Mouse (Mus musculus) thymus, postnatal 0 days (tissue): ENCODE measurements around the gene Smco4. TPM values are rescaled to one million over a fixed set of nuclear protein-coding genes. Genes with fewer than 3 reads are reported as not detected.
A peak's percentile ranks its signal among the peaks of the same experiment; 100 is the strongest.

ENCODE experiments used
- DNase-seq: peaks from one replicate; pipeline ENCODE4 v3.0.0-alpha.2; 2015; ENCODE audit warnings: low spot score
- polyA plus RNA-seq: library from polyadenylated mRNA; unstranded; fragments of >200 nt; fragmentation: Nextera tagmentation; extraction: Ambion mirVana; gene quantifications from 2 replicates; pipeline ENCODE4 v1.2.1, GENCODE M21; 2015

Gene Smco4
- polyA plus RNA-seq, 1 experiment from 2014 or later: 2.4 TPM

DNA sequence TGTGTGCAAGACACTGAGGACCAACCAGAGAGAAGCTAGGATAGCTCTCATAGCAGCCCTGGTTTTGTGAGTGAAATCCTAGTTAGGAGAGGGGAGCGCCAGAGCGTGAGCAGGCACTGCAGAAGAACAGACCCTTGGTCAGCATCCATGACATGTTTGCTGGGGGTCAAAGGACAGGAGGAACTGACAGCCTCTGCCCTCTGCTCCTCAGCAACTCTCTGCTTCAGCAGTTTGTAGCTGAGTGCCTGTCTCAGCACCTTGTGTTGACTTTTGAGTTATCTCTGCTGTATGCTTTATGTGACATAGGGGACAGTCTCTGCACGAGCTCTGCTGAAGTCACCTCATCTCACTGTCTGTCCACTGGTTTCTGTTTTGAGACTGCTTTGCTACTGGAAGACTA, 13.6 kb downstream of the Smco4 start:
- no peak for DNase-seq

DNA sequence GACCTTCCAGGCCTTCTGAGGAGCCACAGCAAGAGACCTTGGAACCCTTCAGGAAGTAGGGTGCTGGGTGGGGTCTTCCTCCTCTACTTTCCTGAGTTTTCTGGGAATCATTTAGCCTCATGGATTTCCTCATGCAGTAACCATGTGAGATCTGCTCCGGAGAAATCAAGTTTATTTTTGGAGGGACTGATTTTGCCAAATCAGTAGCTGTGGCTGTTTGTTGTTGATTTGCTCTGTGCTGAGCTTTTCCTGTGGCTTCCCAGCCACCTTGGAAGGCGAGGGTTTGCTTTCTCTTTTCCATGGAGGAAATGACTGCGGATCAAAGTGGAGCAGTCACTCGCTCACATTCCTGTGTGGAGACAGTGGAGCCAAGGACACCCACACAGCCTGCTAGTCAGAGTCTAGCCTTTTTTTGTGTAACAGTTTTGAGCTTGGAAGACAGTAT, 14.2 kb downstream of the Smco4 start:
- DNase-seq: no peak

DNA sequence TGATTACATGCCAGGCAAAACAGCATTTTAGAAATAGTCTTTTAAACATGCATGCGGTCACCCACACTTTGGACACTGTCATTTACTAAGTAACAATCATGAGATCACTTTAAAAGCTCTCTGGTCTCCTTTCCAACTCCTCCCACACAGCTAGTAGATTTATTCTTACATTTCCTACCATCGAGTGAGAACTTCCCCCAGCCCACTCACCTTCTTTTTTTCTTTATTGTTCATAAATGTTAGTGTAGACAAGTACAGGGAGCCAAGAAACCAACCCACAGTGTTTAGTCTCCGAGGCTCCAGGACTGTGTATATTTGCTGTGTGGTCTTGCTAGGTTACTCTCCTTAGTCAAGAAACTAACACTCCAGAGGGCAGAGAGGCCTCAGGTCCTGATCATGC, 16.1 kb downstream of the Smco4 start:
- no peak for DNase-seq

DNA sequence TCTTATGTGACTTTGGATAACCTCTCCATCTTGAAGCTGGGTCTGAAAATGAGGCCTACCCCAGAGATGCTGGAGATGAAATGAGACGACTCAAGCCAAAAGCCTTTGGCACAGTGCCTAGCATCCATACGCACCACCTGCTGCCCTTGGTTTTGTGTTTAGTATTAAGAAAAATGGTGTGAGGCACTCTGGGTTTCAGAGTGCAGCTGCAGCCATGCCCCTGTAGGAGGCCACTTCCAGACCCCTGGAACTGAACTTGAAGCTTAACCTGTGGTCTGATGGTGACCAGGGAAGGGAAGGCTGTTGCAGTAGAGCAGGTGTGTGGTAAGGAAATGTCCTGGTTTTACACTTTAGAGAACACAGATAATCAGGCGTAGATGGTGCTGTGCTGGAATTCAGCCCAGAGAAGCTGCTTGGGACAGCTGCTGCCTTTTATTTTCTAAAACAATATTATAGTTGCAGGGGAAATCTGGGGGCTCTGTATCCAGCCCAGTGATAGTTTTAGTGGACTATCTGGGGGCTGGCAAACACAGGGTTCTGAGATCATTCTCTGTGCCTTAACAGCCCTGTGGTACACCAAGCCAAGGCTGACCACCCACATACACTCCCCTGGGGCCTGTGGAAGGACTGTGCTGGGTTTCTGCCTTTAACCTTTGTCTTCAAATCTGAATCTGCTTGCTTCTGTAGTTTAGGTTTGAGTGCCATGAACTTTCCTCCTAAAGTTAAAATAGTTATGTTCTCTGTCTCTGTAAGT, 17.5 kb downstream of the Smco4 start:
- DNase-seq: no peak

DNA sequence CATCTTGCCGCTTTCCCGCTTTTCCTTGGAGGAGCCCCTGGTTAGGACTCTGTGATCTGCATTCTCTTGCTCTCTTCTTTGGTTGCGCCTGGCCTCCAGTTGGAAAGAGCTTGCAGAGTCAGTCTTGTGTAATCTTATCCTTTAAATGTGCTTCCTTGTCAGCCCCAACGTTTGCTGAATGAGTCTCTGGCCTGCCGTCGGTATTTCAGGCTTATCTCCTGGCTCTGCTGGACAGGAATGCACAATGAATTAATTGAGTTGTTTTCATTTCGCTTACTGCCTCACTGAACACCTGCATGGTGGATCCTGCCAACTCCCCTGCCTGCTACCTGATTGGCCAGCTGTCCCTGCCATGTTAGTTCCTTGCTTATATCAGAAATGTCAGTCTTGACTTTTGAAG, 19.7 kb downstream of the Smco4 start:
- DNase-seq: no peak

DNA sequence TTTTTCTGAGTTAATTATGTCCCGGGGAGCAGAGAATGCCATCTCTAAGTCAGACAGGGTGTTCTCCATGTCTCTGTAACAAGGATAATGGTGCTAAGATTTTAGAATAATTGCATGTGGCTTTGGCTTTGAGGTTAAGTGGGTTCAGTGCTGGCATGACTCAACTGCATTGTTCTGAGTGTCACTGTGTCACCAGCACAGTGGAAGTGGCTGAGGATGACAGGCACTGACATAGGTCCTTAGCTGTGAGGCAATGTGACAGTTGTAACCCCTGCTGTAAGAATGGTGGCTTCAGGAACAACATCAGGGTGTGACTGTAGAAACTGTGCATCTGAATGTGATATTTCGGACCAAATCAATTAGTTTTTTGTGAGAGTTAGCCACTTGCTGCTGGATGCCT, 22.8 kb downstream of the Smco4 start:
- no peak for DNase-seq

DNA sequence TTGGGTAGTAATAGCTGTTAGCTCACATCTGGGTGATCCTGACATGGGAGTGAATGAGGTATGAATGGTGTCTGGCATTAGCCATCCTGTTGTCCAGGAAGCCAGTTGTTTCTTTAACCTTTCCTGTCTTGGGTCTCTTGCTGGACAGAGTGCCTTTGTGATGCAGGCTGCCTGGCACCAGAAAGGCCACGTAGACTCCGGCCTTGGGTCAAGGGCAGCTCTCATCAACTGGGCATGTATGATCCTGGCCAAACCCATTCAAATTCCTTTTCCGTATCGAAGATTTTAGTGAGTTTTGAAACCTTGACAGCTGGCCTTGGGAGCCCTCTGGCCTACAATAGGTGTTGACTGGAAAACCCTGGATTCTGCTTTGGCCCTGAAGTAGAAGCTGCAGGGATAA, 24.7 kb downstream of the Smco4 start:
- no peak for DNase-seq

DNA sequence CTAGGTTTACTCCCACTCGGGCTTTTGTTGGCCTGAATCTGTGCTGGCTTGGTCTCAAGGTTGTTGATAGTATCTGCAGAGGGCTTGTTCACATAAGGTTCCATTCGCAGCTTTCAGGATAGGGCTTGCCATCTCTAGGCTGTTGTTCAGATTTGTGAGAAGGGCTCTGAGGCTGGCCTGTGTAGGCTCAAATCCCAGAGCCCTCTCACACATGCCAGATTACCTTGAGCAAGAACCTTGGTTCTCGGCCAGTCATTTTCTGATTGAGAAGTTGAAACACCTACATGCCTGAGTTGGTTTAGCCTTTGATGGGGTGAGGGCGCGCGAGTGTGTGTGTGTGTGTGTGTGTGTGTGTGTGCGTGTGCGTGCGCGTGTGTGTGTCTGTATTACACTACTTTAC, 29.1 kb downstream of the Smco4 start:
- no peak for DNase-seq

DNA sequence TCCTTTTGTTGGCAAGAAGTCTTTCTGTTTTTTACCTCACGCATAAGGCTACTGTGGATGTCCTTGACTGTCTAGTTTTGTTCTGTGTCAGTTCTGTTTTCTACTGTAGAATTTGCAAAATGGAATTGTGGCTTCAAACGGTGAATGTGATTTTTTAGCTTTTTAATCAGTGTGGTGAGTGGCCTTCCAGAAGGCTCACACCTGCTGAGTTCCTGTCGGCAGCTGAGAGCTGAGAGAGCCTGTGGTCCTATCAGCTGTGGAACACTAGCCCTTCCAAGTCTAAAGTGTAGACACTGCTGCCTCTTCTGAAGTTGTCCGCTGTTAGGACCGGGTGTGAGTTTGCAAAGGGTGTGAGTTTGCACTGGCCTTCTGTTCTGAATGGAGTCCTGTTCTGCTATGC, 29.7 kb downstream of the Smco4 start:
- no peak for DNase-seq

DNA sequence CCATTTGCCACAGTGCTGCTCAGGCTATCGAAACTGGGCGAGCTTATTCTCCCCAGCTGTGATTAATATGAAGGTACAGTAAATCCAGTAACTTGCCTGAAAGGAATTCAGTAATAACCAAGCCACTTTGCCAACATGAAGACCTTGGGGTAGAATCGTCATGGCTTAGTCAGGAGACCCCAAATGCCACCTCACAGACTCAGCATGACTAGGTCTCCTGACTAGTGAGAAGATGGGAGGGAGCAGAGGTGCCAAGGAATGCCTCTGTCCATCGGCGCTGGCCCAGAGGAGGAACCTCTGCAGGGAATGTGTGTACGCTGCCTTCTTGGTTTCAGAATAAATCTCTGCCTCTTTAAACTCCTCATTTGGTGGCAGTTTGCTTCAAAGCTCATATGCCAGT, 30.4 kb downstream of the Smco4 start:
- DNase-seq: no peak

DNA sequence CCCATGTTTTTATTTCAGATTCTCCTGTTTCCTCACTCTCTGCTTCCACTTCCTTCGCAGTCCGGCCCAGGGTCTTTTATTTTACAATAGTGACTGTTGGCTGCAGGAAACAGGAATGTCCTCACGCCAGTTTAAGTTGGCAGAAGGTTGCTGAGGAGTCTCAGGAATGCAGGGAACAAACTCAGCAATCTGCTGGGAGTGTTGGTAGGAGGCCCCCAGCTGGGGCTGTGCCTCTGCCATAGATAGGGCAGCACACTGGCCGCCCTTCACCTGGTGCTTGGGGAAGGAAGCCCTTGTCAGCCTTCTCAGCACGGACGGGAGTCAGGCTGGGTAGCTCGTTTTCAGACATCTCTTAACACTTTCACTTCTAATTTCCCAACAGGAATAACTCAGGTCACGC, 32.0 kb downstream of the Smco4 start:
- no peak for DNase-seq

DNA sequence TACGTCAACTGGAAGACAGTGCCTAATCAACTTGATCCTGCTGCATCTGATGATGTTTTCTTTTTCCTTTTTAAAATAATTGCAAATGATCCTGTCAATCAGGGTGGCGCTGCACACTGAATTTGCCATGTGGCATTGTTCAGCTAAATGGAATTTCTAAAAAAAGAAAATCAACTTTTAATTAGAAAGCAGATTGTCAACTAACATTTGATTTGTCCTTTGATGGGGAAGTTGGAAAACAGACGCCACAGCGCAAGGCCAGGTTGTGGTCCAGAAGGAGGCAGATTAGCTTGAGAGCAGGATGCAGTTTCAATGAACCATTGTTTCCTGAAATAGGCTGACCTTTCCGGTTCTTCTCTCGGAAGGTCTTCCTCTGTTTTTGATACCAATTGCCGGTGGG, 33.3 kb downstream of the Smco4 start:
- DNase-seq: no peak

DNA sequence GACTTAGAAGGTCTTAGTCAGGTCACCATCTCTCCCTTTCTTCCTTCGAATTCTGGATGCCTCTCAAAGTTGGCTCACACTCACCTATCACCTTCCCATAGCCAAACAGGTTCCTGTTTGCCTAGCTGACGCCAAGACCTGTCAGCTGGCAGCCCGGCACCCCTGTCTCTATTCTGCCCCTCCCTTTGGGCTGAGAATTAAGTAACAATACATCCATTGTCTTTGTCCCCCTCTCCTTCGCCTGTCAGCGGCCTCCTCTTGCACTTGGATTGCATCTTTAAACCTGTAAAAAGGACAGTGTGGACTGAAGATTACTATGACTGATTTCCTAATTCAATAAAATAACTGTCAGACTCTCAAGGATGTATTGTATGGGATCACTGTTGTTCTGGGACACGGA, 34.6 kb downstream of the Smco4 start:
- DNase-seq: no peak

DNA sequence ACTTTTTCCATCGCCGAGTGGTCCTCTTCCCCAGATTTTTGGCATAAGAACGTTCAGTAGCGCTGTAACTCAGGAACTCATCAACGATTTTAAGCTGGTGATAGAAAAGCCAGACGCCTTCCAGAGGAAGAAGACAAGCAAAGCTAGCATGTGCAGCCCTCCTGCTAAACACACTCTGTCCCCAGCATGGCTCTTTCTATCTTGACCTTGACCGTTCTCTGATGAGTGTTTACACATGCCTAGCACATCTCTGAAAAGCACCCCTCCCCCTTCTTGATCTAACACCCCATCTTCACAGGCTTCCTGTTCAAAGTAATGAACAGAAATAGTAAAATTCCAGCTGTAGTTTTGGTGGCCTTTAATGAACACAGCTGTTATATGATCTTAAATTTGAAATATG, 35.1 kb downstream of the Smco4 start:
- DNase-seq: no peak

DNA sequence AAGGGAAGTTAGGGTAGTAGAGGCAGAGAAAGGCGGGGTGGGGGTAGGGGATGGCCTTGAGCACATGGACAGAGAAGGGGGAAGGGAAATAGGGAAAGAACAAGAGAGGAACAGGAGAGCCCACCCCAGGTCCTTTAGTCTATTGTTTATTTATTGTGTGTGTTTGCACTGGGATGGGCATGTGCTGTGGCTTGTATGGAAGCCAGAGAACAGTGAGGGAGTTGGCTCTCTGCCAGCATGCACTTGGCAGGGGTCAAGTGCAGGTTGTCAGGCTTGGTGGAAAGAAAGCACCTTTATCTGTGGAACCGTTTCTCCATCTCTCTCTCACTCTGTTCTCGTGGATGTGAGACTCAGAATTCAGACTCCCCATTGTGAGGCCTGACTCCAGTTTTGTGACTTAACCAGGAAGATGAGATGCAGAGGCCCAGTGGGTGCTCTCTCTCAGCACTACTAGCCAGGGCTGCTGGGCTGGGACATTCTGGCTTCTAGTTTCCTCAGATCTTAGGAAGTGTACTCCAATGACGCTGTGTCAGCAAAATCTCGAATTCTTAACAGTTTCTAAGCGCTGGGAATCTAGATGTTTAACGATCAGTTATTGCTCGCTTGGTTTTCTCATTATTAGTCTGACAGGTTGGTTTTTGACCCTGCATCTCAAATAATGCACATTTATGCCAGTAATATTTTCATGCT, 36.2 kb downstream of the Smco4 start:
- no peak for DNase-seq

DNA sequence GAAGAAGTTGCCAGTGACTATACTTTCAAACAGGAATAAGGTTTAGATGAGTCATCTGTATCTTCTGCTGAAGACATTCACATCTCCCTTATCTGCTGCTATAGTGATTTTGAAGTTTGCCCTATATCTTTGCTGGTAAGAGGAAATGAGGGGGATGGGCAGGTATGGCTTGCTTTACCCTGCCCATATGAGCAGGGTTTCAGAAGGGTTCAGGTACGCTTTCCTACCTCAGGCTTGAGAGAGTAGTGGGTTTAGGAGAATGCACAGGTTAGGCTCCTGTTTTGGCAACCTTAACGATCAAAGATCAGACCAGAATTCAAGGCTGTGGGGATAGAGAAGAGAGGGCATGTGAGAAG, 36.7 kb downstream of the Smco4 start:
- peak; percentile 55 for DNase-seq

DNA sequence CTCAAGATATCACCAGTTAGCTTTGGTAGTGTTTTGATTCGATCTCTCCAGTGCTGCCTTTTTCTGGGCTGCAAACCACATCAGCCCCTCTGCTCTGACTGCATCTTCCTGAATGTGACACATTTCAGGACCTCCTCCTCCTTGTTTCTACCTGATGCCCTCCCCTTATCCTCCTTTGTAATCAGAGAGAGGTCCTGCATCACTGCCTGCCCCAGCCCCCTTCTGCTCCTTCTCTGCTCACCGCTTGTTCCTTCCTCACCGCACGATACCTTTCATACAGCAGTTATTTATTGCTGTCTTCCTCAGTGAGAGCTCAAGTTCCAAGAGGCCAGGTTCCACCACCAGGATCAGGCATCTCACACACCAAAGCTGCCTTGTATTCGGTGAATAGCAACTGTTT, 38.0 kb downstream of the Smco4 start:
- no peak for DNase-seq

DNA sequence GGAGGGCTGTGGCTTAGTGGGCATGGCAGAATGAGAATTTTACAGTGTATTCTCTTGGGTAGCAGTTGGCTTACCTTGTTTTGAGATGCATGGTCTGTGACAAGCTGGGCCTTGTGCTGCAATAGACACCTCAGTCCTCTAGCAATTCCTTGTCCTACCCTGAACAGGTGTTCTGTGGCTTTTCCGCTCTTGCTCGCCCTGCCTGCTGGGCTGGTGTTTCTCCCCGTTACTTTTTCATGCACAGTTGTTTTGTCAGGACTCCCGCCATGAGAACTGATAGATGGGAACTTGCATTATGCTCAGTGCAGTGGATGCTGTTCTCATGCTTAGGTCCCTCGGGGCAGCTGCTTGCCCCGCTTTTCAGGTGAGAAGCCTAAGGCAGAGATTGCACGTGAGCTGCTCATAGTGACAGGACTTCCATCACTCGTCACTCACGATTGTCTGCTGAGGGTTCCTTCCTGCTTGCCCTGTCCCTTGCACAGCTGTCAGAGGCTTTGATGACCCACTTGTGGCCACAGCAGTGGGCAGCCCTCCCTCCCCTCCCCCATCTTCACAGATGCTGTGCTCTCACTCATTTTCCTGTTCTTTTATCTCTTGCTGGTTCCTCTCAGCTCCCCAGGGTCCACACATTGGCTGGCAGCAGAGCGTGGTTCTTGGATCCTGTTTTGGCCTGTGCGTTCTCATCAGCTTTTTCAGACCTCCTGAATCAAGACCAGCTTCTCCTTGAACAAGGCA, 40.3 kb downstream of the Smco4 start:
- peak; percentile 47 for DNase-seq

DNA sequence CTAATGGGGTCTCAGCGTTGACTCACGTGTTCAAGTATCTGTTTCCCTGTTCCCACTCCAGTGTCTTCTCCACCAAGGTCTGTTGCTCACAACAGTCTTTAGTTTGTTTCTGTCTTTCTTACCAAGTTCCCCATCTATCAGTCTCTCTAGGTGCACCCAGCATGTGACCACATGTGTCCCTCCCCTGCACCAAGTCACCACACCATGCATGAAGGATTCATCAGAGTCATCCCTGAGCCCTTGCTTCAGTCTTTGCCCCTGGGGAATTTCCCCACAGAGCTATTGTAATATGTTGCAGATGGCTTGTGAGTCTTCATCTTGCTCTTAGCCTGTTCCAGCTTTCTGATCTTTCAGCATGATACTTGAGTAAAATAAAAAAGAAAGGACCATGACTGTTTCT, 40.9 kb downstream of the Smco4 start:
- no peak for DNase-seq

DNA sequence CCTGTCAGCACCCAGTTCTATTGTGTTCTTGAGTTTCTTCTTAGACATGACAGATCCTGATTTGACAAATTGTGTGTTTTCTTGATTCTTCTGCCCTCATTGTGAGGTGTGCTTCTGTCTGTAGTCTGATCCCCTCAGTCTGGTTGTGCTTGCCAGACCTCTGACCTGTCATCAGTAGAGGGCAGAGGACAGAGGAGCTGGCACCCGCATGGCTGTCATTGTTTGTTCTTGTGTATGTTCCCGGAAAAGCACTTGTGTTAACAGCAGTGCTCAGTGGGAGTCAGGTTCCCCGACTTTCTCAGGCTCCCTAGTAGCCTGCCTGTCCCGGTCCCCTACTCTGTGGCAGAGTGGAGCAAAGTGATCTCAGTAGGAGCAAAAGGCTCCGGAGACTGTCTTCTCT, 42.2 kb downstream of the Smco4 start:
- DNase-seq: no peak

DNA sequence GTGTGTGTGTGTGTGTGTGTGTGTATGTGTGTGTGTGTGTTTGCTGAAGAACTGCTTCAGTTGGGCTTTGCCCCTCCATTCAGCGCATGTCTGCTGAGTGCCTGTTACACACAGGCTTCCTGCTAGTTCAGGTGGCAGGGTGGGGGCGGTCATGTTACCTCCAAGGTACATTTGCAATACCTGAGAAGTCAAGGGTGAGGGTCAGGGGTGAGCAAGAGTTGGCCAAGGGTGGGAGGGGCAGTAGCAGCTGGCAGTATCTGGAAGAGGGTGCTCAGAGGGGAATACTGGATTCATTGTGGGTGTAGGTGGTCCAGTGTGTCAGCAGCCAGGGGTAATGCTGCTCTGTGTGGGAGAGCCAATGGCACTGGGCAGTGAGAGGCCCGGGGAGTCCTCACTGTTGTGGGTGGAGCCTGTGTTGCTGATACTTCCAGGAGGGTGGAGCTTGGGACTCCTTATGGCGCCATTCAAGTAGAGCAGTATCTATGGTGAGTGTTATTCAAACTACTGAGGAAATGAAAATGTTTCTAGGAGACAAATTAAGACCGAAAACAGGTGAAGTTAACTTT, 43.7 kb downstream of the Smco4 start:
- DNase-seq: no peak

DNA sequence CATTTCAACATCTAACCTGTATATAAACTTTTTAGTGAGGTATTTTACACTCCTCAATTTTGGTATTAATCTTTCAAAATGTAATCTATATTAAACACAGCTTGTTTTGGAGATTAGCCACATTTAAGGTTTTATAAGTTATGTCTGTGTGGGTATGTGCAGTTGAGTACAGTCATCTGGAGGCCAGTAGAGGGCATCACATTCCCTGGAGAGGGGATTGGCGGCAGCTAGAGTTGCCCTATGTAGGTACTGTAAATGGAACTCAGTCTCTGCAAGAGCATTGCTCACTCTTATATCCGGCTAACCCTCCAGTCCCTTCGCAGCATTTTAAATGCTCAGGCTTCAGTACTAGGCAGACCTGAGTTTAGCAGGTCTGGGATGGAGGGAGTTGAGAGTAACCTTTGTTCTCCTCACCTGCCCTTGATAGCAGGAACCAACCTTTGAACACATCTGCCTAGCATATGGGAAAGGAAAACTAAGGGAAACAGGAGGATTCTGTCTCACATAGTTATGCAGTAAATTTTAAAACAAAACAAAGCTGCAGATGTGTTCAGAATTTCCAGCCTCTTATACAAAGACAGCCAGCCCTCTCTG, 44.3 kb downstream of the Smco4 start:
- no peak for DNase-seq
